Mouse (Mus musculus) mesoderm, embryonic 11.5 days (tissue): ENCODE results near the gene Synj1.

Experiments used
- DNase-seq: peaks from one replicate; pipeline ENCODE4 v3.0.0-alpha.2; 2012; ENCODE audit warnings: low read depth, low spot score

Synj1 gene

GRCm38 (mm10) chr16:90941246-90941645, 69.9 kb downstream of the Synj1 start:
- DNase-seq: no peak

- peak; percentile 98 for DNase-seq
Observed at GRCm38 (mm10) chr16:90934687-90935328, 76.3 kb downstream of the Synj1 start, which contains the start of gene Cfap298. Gene Cfap298, minus strand, starts transcription at chr16:90935114.

DNA sequence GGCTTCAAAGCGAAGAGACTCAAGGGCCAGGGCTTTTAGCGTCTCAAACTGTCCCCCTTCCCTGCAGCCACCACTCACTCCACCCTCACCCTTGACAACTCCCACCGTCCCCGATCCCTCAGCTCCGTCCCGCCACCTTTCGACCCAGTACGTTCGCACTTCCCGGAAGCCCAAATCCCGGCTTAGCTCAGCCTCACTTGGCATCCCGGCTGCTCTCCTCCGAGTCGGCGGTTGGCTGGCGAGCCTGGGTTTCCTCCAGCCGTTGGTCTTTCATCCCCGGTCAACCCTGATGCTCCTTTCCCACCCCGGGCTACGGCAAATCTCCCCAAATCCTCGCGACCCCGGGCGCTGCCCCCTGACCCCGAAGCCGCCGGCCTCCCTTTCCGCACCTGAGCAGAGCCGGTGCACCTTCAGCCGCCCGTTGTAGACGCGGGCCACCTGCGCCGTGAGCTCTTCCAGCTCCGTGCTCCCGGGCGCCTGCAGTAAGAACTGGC, 76.9 kb downstream of the Synj1 start:
- DNase-seq: peak; percentile 55

DNA sequence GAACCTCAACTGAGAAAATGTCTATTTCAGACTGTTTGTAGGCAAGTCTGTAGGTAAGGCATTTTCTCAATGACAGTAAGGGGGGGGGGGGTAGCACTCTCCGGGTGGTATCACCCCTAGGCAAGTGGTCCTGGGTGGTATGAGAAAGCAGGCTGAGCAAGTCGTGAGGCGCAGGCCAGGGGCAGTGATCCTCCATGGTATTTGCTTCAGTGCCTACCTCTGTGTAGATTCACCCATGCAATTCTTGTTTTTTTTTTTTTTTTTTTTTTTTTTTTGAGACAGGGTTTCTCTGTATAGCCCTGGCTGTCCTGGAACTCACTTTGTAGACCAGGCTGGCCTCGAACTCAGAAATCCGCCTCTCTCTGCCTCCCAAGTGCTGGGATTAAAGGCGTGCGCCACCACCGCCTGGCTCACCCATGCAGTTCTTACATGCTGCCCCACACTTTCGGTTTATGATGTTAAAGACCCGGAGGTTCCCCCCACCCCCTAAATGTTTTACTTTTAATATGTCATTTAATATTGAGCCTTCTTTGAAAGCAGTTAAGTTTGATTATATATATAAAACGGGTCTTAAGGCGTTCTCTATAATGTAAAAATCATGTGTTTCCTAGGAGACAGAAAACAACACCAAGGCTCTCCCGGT, 77.5 kb downstream of the Synj1 start:
- DNase-seq: no peak

GRCm38 (mm10) chr16:90927446-90927845, 83.7 kb downstream of the Synj1 start:
- DNase-seq: no peak

- peak; percentile 62 for DNase-seq
Observed at GRCm38 (mm10) chr16:90925461-90925860, 85.6 kb downstream of the Synj1 start.

- DNase-seq: no peak
Observed at GRCm38 (mm10) chr16:90924606-90925370, 86.3 kb downstream of the Synj1 start.

GRCm38 (mm10) chr16:90921471-90922159, 89.5 kb downstream of the Synj1 start:
- no peak for DNase-seq

- no peak for DNase-seq
Observed at GRCm38 (mm10) chr16:90917156-90917555, 94.0 kb downstream of the Synj1 start.

DNA sequence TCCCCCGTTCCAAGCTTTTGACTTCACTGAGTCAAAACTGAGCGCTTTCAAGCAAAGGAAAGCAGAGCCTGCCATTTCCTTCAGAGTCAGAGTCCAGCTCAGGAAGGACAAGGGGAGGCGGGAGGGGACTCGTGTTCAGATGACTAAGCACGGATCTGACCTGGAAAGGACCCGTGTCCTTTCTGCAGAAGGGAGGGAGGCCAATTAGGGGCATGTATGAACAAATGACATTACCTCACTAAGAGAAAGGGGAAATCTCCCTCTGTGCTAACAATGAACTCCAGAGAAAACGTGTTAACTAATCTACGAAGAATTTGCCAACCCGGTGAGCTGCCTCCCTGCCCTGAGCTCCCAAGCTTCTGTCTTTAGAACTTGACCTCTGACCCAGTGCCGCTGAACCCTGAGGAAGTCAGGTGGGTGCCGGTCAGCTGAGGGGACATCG, 95.0 kb downstream of the Synj1 start:
- DNase-seq: no peak

DNA sequence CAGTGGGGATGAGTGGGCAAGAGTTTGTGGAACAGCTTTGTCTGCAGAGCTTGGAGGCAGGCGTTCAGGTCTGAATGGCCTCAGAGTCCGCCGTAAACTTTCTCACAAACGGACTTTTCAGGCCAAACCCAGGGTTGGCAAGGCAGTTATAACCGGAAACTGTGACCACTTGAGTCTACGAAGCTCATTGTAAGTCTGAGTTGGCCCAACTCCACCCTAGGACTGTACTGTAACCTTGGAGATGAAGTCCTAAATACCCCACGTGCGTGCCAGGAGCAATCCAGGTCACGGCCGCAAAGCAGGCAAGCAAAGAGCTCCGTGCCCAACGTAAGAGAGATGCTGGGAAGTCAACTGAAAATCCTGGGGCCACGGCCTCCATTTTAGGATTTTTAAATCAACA, 99.3 kb downstream of the Synj1 start:
- DNase-seq: no peak

DNA sequence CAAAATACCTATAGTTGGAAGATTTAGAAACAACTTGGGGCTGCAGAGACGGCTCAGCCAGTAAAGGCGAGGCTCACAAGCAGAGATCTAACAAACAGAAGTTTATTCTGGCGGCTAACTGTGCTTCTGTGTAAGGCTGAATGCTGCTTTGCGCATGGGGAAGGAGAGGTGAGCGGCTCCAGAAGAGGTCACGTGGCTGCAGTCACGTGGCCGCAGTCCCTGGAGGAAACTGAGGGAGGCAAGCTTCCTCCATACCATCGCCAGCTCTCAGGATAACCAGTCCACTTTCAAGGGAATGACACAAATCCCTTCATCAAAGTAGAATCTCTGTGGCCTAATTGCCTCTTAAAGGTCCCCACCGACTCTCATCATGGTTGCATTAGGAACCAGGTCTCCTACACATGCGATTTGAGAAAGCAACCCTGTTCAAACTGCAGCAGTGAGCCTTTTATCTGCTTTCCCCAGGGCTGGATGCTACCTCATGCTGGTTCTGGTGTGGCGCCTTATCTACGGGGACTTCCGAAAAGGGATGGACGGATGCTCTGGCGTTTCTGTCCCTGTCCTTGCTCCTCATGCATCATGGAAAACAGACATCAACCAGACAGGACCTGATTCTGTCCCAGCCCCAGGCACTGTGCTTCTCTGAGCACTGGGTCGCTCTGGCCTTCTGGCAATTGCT, 100.1 kb downstream of the Synj1 start:
- no peak for DNase-seq

GRCm38 (mm10) chr16:90907250-90907649, 103.9 kb downstream of the Synj1 start:
- DNase-seq: no peak

DNA sequence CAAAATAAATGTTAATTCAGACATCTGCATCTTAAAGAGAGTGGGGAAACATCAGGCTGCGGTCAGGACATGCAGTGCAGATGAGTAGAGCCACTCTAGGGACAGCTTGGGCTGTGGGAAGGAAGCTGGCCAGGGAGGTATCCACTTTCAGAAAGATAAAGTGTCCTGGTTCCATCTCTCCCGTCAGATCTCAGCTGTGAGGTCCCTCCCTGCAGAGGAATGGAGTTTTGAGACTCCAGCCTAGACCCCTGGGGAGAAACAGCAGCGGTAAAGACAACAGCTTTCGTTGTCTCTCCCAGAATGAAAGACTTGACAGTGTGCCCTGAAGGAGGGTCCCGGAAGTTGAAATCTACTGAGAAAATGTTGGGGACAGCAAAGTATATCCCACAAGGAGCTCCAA, 107.8 kb downstream of the Synj1 start:
- no peak for DNase-seq

- no peak for DNase-seq
Observed at GRCm38 (mm10) chr16:90901364-90901763, 109.7 kb downstream of the Synj1 start.

DNA sequence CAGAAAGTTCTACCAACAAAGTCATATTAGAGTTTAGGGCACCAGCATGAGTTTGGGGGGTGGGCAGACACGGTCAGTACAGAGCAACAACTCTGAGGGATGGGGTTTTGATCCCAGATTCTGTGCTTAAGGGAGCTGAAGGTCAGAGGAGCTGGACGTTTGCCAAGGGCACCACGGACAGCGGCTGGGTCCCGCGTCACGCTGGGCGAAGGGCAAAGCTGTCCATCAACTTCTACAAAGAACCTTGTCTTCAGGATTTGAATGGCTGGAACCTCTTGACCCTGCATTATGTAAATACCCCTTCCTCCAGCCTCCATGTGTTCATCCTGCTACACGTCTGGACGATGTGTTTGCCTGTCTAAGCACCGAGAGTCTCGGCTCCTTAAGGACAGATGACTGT, 111.6 kb downstream of the Synj1 start:
- no peak for DNase-seq

DNA sequence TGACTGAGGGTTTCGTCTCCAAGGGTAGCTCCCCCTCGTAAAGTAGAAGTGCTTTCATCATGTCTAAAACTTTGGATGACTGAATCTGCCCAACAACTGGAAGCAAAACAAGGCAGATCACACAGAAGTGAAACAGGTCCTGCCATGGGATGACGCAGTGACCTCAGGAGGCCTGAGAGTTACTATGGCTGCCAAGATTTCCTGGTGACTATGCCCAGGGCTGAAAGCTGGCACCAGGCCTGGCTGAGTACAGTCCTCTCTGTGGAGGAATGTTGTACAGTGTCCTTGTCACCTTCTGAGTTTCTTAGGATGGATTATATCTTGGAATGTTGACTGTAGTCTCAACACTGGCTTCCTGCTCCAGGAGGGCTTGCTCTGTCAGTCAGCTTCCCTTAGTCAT, 113.5 kb downstream of the Synj1 start:
- DNase-seq: no peak

DNA sequence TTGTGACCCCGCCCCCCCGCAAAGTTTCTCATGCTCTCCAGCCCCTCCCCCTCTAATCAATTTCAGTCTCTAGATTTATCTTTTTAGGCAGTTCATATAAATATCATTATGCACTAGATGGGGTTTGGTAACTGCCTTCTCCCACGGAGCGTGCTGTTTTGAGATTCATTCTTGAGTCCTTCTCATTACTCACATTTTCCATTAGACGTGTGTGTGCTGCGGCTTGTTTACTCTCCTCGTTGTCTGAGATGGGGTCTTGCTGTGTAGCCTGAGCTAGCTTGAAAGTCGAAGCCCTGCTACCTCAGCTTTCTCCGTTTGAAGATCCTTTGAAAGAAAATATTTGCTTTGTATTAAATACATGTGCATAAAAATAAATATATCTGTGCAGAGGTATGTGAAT, 117.3 kb downstream of the Synj1 start:
- no peak for DNase-seq

DNA sequence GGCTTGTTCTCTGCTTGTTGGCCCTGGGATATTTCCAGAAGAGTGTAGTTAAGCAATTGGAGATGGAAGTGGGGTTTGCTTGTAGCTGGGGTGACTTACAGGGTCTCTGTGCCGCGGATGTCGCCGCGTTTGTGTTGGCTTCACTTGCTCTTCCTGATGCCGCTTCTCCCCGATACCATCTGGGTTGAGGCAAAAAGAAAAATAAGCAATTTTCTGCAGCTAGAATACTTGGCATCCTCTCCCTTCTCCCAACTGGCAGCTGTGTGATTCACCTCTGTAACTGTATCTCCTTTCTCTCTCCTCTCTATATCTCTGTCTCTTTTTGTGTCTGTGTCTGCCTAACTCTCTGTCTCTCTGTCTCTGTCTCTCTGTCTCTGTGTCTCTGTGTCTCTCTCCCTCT, 118.1 kb downstream of the Synj1 start:
- DNase-seq: no peak

DNA sequence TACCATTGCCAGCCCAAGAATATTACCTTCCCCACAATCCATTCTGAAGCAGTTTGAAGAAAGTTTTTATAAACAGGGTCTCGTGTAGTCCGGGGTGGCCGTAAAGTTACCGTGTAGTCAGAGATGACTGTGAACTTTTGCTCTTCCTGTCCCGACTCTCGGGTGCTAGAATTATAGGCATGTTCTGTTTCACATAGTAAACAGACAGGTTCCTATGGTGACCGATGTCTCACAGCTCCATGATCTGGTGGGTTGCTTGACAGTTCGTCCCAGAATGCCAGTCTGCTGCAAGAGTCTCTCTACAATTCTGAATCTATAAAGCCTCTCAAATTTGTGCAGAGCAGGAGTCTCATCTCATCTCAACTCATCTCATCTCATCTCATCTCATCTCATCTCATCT, 119.0 kb downstream of the Synj1 start:
- DNase-seq: peak; percentile 50

DNA sequence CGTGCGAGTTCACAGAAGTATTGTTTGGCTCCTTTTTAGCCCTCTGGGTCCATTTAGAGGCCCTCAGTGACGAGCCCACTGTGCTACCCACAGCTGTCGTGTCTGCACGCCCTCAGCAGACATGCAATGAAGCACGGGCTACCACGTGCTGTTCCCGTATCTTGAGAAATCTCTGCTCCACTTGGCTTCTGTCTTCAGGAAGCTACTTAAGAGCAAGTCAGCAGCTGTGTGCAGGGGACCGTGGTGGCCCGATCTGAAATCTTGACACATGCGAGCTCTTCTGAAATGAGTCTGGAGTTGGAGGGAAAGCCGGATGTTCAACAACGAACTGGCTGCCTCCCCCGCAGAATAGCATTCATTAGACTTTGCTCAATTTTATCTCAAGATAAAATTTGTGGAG, 119.5 kb downstream of the Synj1 start:
- DNase-seq: no peak
